Mouse (Mus musculus) limb, embryonic 10.5 days (tissue): ENCODE measurements around the gene Zfp112. TPM values are rescaled to one million over a fixed set of nuclear protein-coding genes. Genes with fewer than 3 reads are reported as not detected.

Experiments used
- DNase-seq: peaks from one replicate; pipeline ENCODE4 v3.0.0-alpha.2; 2017; ENCODE audit warnings: low spot score
- H3K27ac ChIP-seq: fragments of 300-500 bp; sonication (generic); 2 replicates; pipeline ENCODE4 v1.5.1; 2016; ENCODE audit warnings: mild to moderate bottlenecking
- H3K27me3 ChIP-seq: fragments of 300-500 bp; sonication (generic); 2 replicates; pipeline ENCODE4 v1.6.1; 2016; ENCODE audit warnings: low read depth, mild to moderate bottlenecking; ENCODE audit not compliant: poor library complexity, severe bottlenecking
- H3K36me3 ChIP-seq: fragments of 300-500 bp; sonication (generic); 2 replicates; pipeline ENCODE4 v1.6.1; 2016; ENCODE audit warnings: mild to moderate bottlenecking, moderate library complexity
- H3K4me1 ChIP-seq: fragments of 300-500 bp; sonication (generic); 2 replicates; pipeline ENCODE4 v1.6.1; 2016
- H3K4me3 ChIP-seq: fragments of 300-500 bp; sonication (generic); 2 replicates; pipeline ENCODE4 v1.5.1; 2016; ENCODE audit warnings: mild to moderate bottlenecking, moderate library complexity
- H3K9me3 ChIP-seq: fragments of 300-500 bp; sonication (generic); replicated peaks from 2 replicates; pipeline ENCODE4 v1.6.1; 2016; ENCODE audit warnings: mild to moderate bottlenecking
- whole genome bisulfite sequencing: fragments of 180-500 bp; shearing (Covaris S2); methylation state at CpG from one replicate; pipeline ENCODE4 v1.1.7; 2016; 5-methylcytosine and 5-hydroxymethylcytosine counted together
- polyA plus RNA-seq: library from polyadenylated mRNA; unstranded; fragments of >200 nt; fragmentation: Nextera tagmentation; extraction: Ambion mirVana; gene quantifications from 2 replicates; pipeline ENCODE4 v1.2.1, GENCODE M21; 2016

Zfp112 gene
- polyA plus RNA-seq, 1 experiment from 2014 or later = 4.3 TPM

DNA sequence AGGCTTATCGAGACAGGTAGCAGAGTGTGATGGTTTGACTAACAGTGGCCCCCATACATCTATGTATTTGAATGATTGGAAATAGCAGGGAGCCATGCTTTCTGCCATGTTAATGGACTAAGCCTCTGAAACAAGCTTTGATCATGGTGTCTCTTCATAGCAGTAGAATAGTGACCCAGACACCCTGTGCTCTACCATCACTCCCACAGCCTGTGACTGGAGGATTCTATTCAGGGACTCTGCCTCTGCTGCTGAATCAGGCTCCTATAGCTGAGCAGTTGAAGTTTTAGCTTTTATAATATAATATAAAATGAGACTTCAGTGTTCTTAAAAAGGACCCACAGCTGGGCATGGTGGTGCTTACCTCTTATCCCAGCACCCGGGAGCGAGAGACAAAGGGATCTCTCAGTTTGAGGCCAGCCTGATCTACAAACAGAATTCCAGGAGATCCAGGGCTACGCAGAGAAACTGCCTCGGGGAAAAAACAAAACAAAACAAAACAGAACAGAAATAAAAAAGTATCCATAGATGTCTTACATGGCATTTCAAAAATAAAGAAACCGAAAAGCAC, 21.4 kb downstream of the Zfp112 start:
- Histone ChIP-seq H3K4me1 (peaks cover 10% of the 10 kb centered on the region), H3K27me3 (no peaks in the 10 kb centered on the region), H3K9me3 (no peaks in the 10 kb centered on the region), H3K4me3 (peak overlapping the region; percentile 63), H3K27ac (peak overlapping the region; percentile 75), H3K36me3 (peaks cover 26% of the 10 kb centered on the region)
- DNase-seq = peak; percentile 31
- WGBS = 18% methylated on average over 6 of the region's 6 CpGs

DNA sequence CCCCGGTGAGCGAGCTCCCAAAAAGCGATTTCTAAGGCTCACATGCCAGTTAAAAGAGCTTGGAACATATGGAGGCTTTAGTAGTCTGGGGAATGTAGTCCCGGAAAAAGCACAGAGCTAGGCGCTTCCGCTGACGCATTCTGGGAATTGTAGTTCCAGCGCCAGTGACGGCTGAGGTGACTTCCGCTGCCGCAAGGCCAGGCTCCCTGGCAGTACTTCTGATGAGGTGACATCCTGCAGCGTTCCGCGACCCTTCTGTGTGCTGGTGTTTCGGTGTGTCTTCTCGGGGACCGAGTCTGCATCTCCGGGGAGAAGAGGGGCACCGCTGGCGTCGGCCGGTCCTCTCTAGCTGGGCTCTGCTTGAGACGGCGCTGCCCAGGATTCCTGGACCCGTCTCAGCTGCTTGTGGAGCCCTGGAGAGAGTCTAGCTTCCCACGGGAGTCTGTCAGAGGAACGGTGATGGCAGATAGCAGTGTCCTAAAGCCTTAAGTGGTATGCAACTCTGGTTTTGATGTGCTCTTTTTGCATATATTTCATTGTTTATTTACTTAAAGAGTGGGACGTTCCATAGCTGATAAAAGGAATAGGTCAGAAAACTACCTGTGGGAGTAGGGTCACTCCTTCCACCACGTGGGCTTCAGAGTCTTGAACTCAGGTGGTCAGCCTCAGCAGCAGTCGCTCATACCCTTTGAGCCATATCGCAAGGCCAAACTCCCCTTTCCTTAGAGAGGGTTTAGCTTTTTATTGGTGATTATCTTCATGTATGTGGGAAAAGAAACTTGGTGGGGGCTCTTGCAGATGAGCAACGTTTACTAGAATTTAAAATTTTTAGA, 22.1 kb downstream of the Zfp112 start, which contains the start of gene Zfp235:
Gene Zfp235, plus strand, starts transcription at position 174 of the 833 bp plus-strand sequence.
- H3K4me1 ChIP-seq = peaks cover 10% of the 10 kb centered on the region
- no peaks in the 10 kb centered on the region for H3K9me3 ChIP-seq
- peak; percentile 87 for DNase-seq
- peak within 1 kb of the TSS; percentile 75 for H3K27ac ChIP-seq
- peaks cover 33% of the 10 kb centered on the region for H3K36me3 ChIP-seq
- WGBS = 4% methylated on average over 32 of the region's 32 CpGs
- H3K4me3 ChIP-seq = peak within 1 kb of the TSS; percentile 63
- no peaks in the 10 kb centered on the region for H3K27me3 ChIP-seq

DNA sequence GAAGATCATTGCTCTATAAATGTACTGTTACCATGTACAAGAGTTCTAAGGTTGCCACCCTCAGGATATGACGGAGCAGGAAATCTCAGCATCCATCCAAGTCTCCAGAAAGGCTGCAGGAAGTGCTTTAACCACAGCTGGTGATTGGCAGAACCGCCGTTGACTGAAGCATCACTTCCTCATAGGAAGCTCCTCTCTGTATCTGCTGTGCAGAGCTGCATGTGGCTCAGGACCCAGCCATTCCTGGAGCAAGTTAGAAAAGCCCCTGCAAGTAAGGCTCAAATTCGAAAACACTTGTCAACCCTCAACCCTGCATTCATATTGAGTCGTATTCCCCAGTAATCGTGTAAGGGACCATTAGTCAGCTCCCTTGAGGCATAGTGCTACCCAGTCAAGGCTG, 30.5 kb downstream of the Zfp112 start:
- 89% methylated on average over 6 of the region's 6 CpGs for WGBS
- Histone ChIP-seq H3K9me3 (0 out of 2 replicates have a peak, but pooled peaks cover 2% of the 10 kb centered on the region), H3K27ac (no peak overlapping the region), H3K4me3 (no peak overlapping the region), H3K36me3 (peaks cover 53% of the 10 kb centered on the region), H3K4me1 (no peaks in the 10 kb centered on the region), H3K27me3 (no peaks in the 10 kb centered on the region)
- peak; percentile 19 for DNase-seq

DNA sequence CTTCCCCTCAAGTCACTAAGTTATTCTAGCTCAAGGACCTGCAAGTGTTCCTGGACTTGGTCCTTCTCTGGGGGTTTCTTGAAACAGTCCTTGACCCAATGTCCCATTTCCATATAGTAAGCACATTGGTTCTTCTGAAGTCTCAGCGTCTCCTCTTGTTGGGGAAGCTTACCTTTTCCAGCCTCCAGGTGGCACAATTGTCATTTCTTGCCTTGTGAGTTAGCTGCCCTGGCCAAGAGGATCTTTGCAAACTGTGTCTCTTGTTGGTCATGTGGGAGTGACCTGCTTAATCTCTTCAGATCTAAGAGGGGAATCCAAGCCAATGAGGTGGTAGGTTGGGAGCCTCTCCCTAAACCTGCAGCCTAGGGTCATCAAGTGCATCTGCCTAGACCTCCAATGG, 41.2 kb downstream of the Zfp112 start:
- Histone ChIP-seq H3K4me3 (no peak overlapping the region), H3K36me3 (no peaks in the 10 kb centered on the region), H3K9me3 (no peaks in the 10 kb centered on the region), H3K27ac (no peak overlapping the region), H3K4me1 (no peaks in the 10 kb centered on the region), H3K27me3 (no peaks in the 10 kb centered on the region)
- WGBS = 17% methylated on average over 1 of the region's 1 CpGs
- no peak for DNase-seq

DNA sequence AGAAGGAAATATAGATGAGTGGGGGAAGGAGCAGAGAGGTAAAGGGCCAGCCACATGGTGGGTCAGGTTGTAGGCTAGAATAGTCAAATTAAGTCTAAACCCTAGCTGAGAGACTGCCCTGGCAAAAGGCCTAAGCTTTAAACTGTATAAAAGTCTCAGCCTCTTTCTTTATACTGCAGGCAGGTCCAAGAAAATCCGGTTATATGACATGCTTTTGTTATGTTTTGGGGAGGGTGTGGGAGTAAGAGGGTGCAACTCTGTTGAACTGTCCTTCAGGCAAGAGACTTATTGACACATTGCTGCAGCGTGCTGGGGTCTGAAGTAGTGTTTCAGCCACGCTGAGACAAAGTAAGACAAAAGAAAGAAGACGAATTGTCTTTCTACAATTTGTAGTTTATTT, 60.1 kb downstream of the Zfp112 start:
- 76% methylated on average over 4 of the region's 4 CpGs for WGBS
- Histone ChIP-seq H3K4me3 (no peak overlapping the region), H3K4me1 (no peaks in the 10 kb centered on the region), H3K9me3 (no peaks in the 10 kb centered on the region), H3K36me3 (no peaks in the 10 kb centered on the region), H3K27ac (no peak overlapping the region), H3K27me3 (no peaks in the 10 kb centered on the region)
- no peak for DNase-seq

DNA sequence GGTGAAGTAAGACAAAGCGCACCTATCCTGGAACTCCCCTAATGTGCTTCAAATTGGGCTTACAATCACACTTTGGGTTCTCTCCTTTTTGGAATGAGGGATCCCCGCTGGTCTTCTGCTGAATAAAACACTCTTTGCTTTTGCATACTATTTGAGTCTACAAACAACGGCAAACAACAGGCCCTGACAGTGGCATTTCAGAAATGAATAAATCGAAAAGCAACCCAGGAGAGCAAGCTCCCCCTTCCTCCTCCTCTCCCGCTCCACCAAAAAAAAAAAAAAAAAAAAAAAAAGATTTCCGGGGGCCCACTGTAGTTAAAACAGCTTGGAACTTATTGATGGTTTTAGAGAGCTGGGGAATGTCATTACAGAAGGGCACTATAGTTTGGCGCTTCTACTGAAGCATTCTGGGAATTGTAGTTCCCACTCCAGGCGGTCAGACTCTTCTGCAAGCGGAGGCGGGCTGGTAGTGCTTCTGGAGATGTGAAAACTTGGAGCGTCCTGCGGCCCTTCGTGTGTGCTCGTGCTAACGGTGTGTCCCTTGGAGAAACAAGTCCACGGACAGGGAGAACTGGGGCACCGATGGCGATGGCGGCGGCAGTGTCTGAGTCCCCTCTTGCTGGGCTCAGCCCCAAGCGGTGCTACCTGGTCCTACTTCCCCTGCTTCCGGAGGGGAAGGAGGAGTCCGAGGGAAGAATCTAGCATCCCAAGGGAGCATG, 62.7 kb downstream of the Zfp112 start, which contains the start of gene Zfp114:
Gene Zfp114, plus strand, starts transcription at position 443 of the 719 bp plus-strand sequence.
- H3K27ac ChIP-seq = peak within 1 kb of the TSS; percentile 85
- 14% methylated on average over 23 of the region's 23 CpGs for WGBS

DNA sequence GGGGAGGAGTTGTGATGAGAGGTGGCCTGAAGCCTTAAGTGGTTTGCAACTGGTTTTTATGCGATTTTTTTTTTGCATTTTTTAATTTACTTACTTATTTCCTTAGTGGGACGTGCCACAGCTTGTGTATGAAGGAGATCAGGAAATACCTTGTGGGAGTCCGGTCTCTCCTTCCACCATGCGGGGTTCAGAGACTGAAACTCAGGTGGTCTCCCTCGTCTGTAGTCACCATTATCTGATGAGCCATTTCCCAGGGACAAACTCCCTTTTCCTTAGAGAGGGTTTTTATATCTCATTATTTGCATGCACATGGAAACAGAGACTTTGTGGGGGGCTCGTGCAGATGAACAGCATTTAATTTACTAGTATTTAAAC, 63.2 kb downstream of the Zfp112 start:
- peak overlapping the region; percentile 59 for H3K4me3 ChIP-seq
- no peaks in the 10 kb centered on the region for H3K4me1 ChIP-seq
- no peaks in the 10 kb centered on the region for H3K27me3 ChIP-seq
- peak overlapping the region; percentile 85 for H3K27ac ChIP-seq
- H3K9me3 ChIP-seq = no peaks in the 10 kb centered on the region
- DNase-seq = no peak
- WGBS = 65% methylated on average over 6 of the region's 6 CpGs
- no peaks in the 10 kb centered on the region for H3K36me3 ChIP-seq

More for the DNA sequence above, 62.7 kb downstream of the Zfp112 start, which contains the start of gene Zfp114:
- Histone ChIP-seq H3K4me1 (no peaks in the 10 kb centered on the region), H3K36me3 (no peaks in the 10 kb centered on the region), H3K4me3 (peak within 1 kb of the TSS; percentile 59), H3K9me3 (no peaks in the 10 kb centered on the region), H3K27me3 (no peaks in the 10 kb centered on the region)
- peak; percentile 87 for DNase-seq

Other genes starting within 250 kb of the Zfp112 start
- not detected in 2 replicates for gene Vmn1r177, start 245.9 kb upstream of the Zfp112 start, polyA plus RNA-seq
- gene Vmn1r178, start 220.3 kb upstream of the Zfp112 start, polyA plus RNA-seq = not detected in 2 replicates
- gene Vmn1r179, start 185.3 kb upstream of the Zfp112 start, polyA plus RNA-seq = not detected in 2 replicates
- not detected in 2 replicates for gene Vmn1r180, start 161.7 kb upstream of the Zfp112 start, polyA plus RNA-seq
- not detected in 2 replicates for gene Vmn1r181, start 137.7 kb upstream of the Zfp112 start, polyA plus RNA-seq
- gene V1rd19, start 110.6 kb upstream of the Zfp112 start, polyA plus RNA-seq = not detected in 2 replicates
- not detected in 2 replicates for gene Vmn1r183, start 59.1 kb upstream of the Zfp112 start, polyA plus RNA-seq
- gene Zfp180, start 30.4 kb upstream of the Zfp112 start, polyA plus RNA-seq = 26.8 and 30.2 TPM in 2 replicates
- gene Zfp235, start 21.9 kb downstream of the Zfp112 start, polyA plus RNA-seq = 12.7 and 15.7 TPM in 2 replicates
- gene Zfp114, start 62.7 kb downstream of the Zfp112 start, polyA plus RNA-seq = 5.0 and 5.6 TPM in 2 replicates
- gene Zfp111, start 99.1 kb downstream of the Zfp112 start, polyA plus RNA-seq = 9.9 and 11.5 TPM in 2 replicates
- 6.7 and 7.0 TPM in 2 replicates for gene Zfp109, start 125.2 kb downstream of the Zfp112 start, polyA plus RNA-seq
- 2.6 and 3.2 TPM in 2 replicates for gene Zfp108, start 142.5 kb downstream of the Zfp112 start, polyA plus RNA-seq
- gene Zfp93, start 158.1 kb downstream of the Zfp112 start, polyA plus RNA-seq = 8.7 and 10.8 TPM in 2 replicates
- gene Zfp61, start 188.9 kb downstream of the Zfp112 start, polyA plus RNA-seq = 41.4 and 54.7 TPM in 2 replicates
- 12.1 and 15.9 TPM in 2 replicates for gene Zfp94, start 204.4 kb downstream of the Zfp112 start, polyA plus RNA-seq
- gene Tescl, start 221.6 kb downstream of the Zfp112 start, polyA plus RNA-seq = not detected in 2 replicates
- not detected in 2 replicates for gene Lypd5, start 236.9 kb downstream of the Zfp112 start, polyA plus RNA-seq